ENCODE assay signal across 8 mouse cellular contexts in genomic region chr11:60418473-60418803, GRCm38 (mm10). TPM values are rescaled to one million over a fixed set of nuclear protein-coding genes. Genes with fewer than 3 reads are reported as not detected.
DNase-seq lines count a peak whose midpoint lies in the region; ATAC-seq lines count a peak whose summit lies in the region.

No protein-coding gene starts in this region.

- H3K4me3 ChIP-seq in heart, embryonic 14.5 days (ENCODE audit: control insufficient read depth in 1 of 2, insufficient read depth in 1 of 2, low read depth in 1 of 2, low read length in 2 of 2) = peak overlapping the region; percentile 83 to 91

- H3K4me2 ChIP-seq in heart, embryonic 14.5 days (ENCODE audit: low read length) = peak overlapping the region; percentile 80

- no peaks in the 10 kb centered on the region for H3K36me3 ChIP-seq in heart, embryonic 14.5 days (ENCODE audit: control insufficient read depth, insufficient read depth, low read length)

- 5% methylated on average over 6 of the region's 6 CpGs for WGBS in heart, embryonic 14.5 days

- no peaks in the 10 kb centered on the region for H3K9me3 ChIP-seq in heart, embryonic 14.5 days (ENCODE audit: control insufficient read depth, low read length)

- peak overlapping the region; percentile 93 for H3K9ac ChIP-seq in heart, embryonic 14.5 days (ENCODE audit: low read length)

- peak overlapping the region in 1 of 2 experiments; percentile 87; a peak in 1 of 4 replicates for H3K27ac ChIP-seq in heart, embryonic 14.5 days (replicated peaks in 1 of 2; ENCODE audit: control insufficient read depth in 1 of 2, insufficient read depth in 1 of 2, low read depth in 2 of 2, low read length in 2 of 2)

- peaks cover 11 to 23% of the 10 kb centered on the region in 2 experiments for H3K4me1 ChIP-seq in heart, embryonic 14.5 days (ENCODE audit: control insufficient read depth in 2 of 2, insufficient read depth in 2 of 2, low read length in 2 of 2)

- DNase-seq in cerebellum, adult 9-11 months = peak; percentile 45
- peak; percentile 19 for DNase-seq in Muller cell, postnatal 12 days (ENCODE audit: inconsistent ontology term)
- DNase-seq in kidney, postnatal 4 days = peak; percentile 11 to 27
- DNase-seq in naive thymus-derived CD4-positive, alpha-beta T cell, adult 2 months (ENCODE audit: low read depth) = peak; percentile 54
- DNase-seq in right cerebral cortex, postnatal 4 days = no peak
- no peak for DNase-seq in layer of hippocampus, adult 11-12 months (ENCODE audit: low spot score)

- ATAC-seq in cerebellum, adult (ENCODE audit: insufficient number of reproducible peaks, low FRiP score, low TSS enrichment) = no peak
- ATAC-seq in heart, embryonic 14.5 days (ENCODE audit: insufficient number of reproducible peaks, insufficient read depth, low FRiP score, low read depth) = no peak

- H3K27me3 ChIP-seq in heart, embryonic 14.5 days (ENCODE audit: control insufficient read depth, insufficient read depth, low read length) = no peaks in the 10 kb centered on the region

RNA-seq across cellular contexts. Expression of gene Atpaf2, which starts 0.2 kb away (rescaled TPM):
- 50.2 and 51.4 TPM in 2 replicates for polyA plus RNA-seq in heart, embryonic 14.5 days (2014; fragmentation: Nextera tagmentation; extraction: Ambion mirVana)

RNA-seq across cellular contexts. Expression of gene Gid4, which starts 1.5 kb away (rescaled TPM):
- polyA plus RNA-seq in heart, embryonic 14.5 days (2014; fragmentation: Nextera tagmentation; extraction: Ambion mirVana) = 23.4 and 24.7 TPM in 2 replicates

RNA-seq across cellular contexts. Expression of gene Drg2, which starts 36.0 kb away (rescaled TPM):
- 65.4 and 67.1 TPM in 2 replicates for polyA plus RNA-seq in heart, embryonic 14.5 days (2014; fragmentation: Nextera tagmentation; extraction: Ambion mirVana)

RNA-seq across cellular contexts. Expression of gene Myo15, which starts 50.7 kb away (rescaled TPM):
- polyA plus RNA-seq in heart, embryonic 14.5 days (2014; fragmentation: Nextera tagmentation; extraction: Ambion mirVana) = 0.01 and 0.03 TPM in 2 replicates

Comparison
In these comparisons a context has a peak if more than half of its experiments do, and no peak if none do; other contexts are left out.
1. DNase-seq: peak in cerebellum, adult 9-11 months (single experiment), Muller cell, postnatal 12 days (single experiment), kidney, postnatal 4 days (2 of 2) and naive thymus-derived CD4-positive, alpha-beta T cell, adult 2 months (single experiment); none in right cerebral cortex, postnatal 4 days (single experiment) and layer of hippocampus, adult 11-12 months (single experiment).